Mouse (Mus musculus) adrenal gland, postnatal 10 days (tissue): ENCODE measurements at regions not wholly inside any gene's neighbourhood (a gene's known extent, or its start where the extent isn't known, plus 50 kb on each side); places are given as distances from the start of the nearest gene placed in this dataset.

Source experiments
- DNase-seq: peaks from one replicate; pipeline ENCODE4 v3.0.0; 2021; ENCODE audit warnings: mixed read lengths

- DNase-seq: no peak
Observed at GRCm38 (mm10) chr2:48260299-48260698, 553.6 kb upstream of the Acvr2a start.
